Mouse (Mus musculus) kidney, adult 2 months (tissue): Measurements from ENCODE around the gene Bmpr1b. TPM values are rescaled to one million over a fixed set of nuclear protein-coding genes. Genes with fewer than 3 reads are reported as not detected.

Experiments used
- DNase-seq: peaks from one replicate; pipeline ENCODE4 v3.0.0; 2021
- H3K27ac ChIP-seq: fragments of 200-500 bp; 2 replicates; pipeline ENCODE4 v1.5.1; 2012; ENCODE audit warnings: low read depth, low read length, control low read depth, inconsistent platforms; ENCODE audit not compliant: insufficient read depth
- H3K27me3 ChIP-seq: fragments of 200-500 bp; replicated peaks from 2 replicates; pipeline ENCODE4 v1.6.1; 2012; ENCODE audit warnings: mild to moderate bottlenecking, moderate library complexity, low read length, inconsistent platforms; ENCODE audit not compliant: control insufficient read depth, insufficient read depth
- H3K36me3 ChIP-seq: fragments of 200-500 bp; 2 replicates; pipeline ENCODE4 v1.6.1; 2012; ENCODE audit warnings: mild to moderate bottlenecking, moderate library complexity, low read length, inconsistent platforms; ENCODE audit not compliant: control insufficient read depth, insufficient read depth
- H3K4me1 ChIP-seq: fragments of 200-500 bp; 2 replicates; pipeline ENCODE4 v1.6.1; 2011; ENCODE audit warnings: low read length; ENCODE audit not compliant: control insufficient read depth, insufficient read depth
- H3K4me3 ChIP-seq: fragments of 200-500 bp; 2 replicates; pipeline ENCODE4 v1.5.1; 2011; ENCODE audit warnings: mild to moderate bottlenecking, low read depth, low read length, control low read depth; ENCODE audit not compliant: insufficient read depth
- CTCF ChIP-seq: fragments of 200-500 bp; conservative IDR thresholded peaks from 2 replicates; pipeline ENCODE4 v1.5.1; 2011; ENCODE audit warnings: low read depth, mild to moderate bottlenecking, control low read depth, low read length, moderate library complexity, mixed read lengths; ENCODE audit not compliant: insufficient read depth, insufficient read length
- POLR2A ChIP-seq: fragments of 200-500 bp; IDR thresholded peaks from one replicate; pipeline ENCODE4 v1.6.1; 2011; ENCODE audit warnings: low read depth, low read length, control low read depth
- WGBS: fragments of 180-500 bp; shearing (Covaris S2); methylation state at CpG from one replicate; pipeline ENCODE4 v1.1.7; 2018; 5-methylcytosine and 5-hydroxymethylcytosine counted together
- polyA plus RNA-seq: library from polyadenylated mRNA; depleted of rRNA; stranded (reverse); fragments of >200 nt; gene quantifications from 2 replicates; pipeline ENCODE4 v1.2.3, GENCODE M21; 2012; rRNA removed

Bmpr1b gene
- 1.4 and 2.0 TPM in 2 replicates for polyA plus RNA-seq

GRCm38 (mm10) chr3:142168863-142169521, at the start of gene Bmpr1b:
Bmpr1b (minus strand) TSS chr3:142169425.
- Histone ChIP-seq H3K4me1 (0 out of 2 replicates have a peak, but pooled peaks cover 1% of the 10 kb centered on the region), H3K36me3 (no peaks in the 10 kb centered on the region), H3K27me3 (0 out of 2 replicates have a peak, but pooled peaks cover 2% of the 10 kb centered on the region), H3K4me3 (peak within 1 kb of the TSS; percentile 52), H3K27ac (no peak within 1 kb of the TSS)
- DNase-seq, result peak; percentile 70
- TF ChIP-seq CTCF (no peak; the same call in 1 of the 2 replicates), POLR2A (no peak)
- 2% methylated on average over 65 of the region's 65 CpGs for WGBS

GRCm38 (mm10) chr3:142212821-142213220, 43.6 kb upstream of the Bmpr1b start:
- Histone ChIP-seq H3K4me3 (no peak overlapping the region), H3K27ac (no peak overlapping the region), H3K4me1 (no peaks in the 10 kb centered on the region), H3K36me3 (no peaks in the 10 kb centered on the region), H3K27me3 (no peaks in the 10 kb centered on the region)
- WGBS, result 75% methylated on average over 2 of the region's 2 CpGs
- no peak for DNase-seq
- TF ChIP-seq CTCF (no peak), POLR2A (no peak)

GRCm38 (mm10) chr3:142212186-142212585, 43.0 kb upstream of the Bmpr1b start:
- no peak overlapping the region for H3K4me3 ChIP-seq
- DNase-seq, result no peak
- 75% methylated on average over 3 of the region's 3 CpGs for WGBS
- TF ChIP-seq POLR2A (no peak), CTCF (no peak)
- H3K27ac ChIP-seq, result no peak overlapping the region
- no peaks in the 10 kb centered on the region for H3K36me3 ChIP-seq
- no peaks in the 10 kb centered on the region for H3K4me1 ChIP-seq
- no peaks in the 10 kb centered on the region for H3K27me3 ChIP-seq

- WGBS, result 71% methylated on average over 6 of the region's 6 CpGs
- H3K4me3 ChIP-seq, result no peak overlapping the region
- no peaks in the 10 kb centered on the region for H3K4me1 ChIP-seq
- H3K27ac ChIP-seq, result no peak overlapping the region
- TF ChIP-seq POLR2A (no peak), CTCF (no peak)
- H3K27me3 ChIP-seq, result no peaks in the 10 kb centered on the region
- no peak for DNase-seq
- no peaks in the 10 kb centered on the region for H3K36me3 ChIP-seq
These were observed 40.8 kb upstream of the Bmpr1b start for GRCm38 (mm10) chr3:142209981-142210380.

- Histone ChIP-seq H3K27ac (no peak overlapping the region), H3K36me3 (no peaks in the 10 kb centered on the region), H3K4me1 (no peaks in the 10 kb centered on the region), H3K27me3 (no peaks in the 10 kb centered on the region), H3K4me3 (no peak overlapping the region)
- DNase-seq, result no peak
- TF ChIP-seq POLR2A (no peak), CTCF (no peak)
- WGBS, result 91% methylated on average over 11 of the region's 11 CpGs
These were observed 39.8 kb upstream of the Bmpr1b start for GRCm38 (mm10) chr3:142209057-142209456.

- Histone ChIP-seq H3K4me3 (no peak overlapping the region), H3K4me1 (no peaks in the 10 kb centered on the region), H3K27me3 (no peaks in the 10 kb centered on the region), H3K27ac (no peak overlapping the region), H3K36me3 (no peaks in the 10 kb centered on the region)
- no peak for TF ChIP-seq CTCF
- no peak for TF ChIP-seq POLR2A
- no peak for DNase-seq
- WGBS, result 95% methylated on average over 6 of the region's 6 CpGs
These were observed 38.3 kb upstream of the Bmpr1b start for GRCm38 (mm10) chr3:142207488-142207887.

DNA sequence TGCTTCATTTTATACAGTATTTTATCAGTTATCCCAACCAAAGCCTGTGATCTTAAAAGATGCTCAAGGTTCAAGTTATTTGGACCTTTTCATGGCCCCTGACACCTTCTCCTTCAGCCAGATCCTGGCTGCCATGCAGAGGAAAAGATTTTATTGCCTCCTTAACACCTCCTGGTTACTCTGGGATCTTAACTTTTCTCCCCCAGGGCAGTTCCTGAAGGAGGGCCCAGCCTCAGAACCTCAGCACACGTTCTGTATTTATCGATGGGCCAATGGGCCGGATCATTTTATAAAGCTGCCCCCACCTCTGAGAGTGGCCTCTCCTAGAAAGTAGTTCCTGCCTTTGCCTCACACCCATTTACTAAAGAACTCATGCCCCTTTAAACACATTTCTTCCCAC, 37.1 kb upstream of the Bmpr1b start:
- no peaks in the 10 kb centered on the region for H3K4me1 ChIP-seq
- 63% methylated on average over 3 of the region's 3 CpGs for WGBS
- no peak overlapping the region for H3K27ac ChIP-seq
- no peak for DNase-seq
- TF ChIP-seq CTCF (no peak), POLR2A (no peak)
- no peaks in the 10 kb centered on the region for H3K36me3 ChIP-seq
- H3K27me3 ChIP-seq, result no peaks in the 10 kb centered on the region
- no peak overlapping the region for H3K4me3 ChIP-seq
